In the genomic region with DNA sequence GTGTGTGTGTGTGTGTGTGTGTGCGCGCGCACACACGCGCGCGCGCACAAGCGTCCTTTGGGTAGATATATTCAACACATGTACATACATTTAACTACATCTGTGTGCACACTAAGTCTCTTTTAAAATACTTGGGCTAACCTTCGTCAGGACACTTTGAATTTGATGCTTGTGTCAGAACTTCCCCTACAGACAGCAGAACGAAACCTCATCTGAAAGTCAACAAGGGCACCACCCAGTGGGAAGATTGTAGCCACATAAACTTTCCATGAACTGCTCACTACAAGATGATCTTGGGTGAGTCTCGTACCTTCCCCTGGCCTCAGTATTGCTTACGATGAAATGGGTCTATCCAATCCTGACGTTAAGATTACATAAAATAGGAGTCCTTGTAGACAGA, we compare ENCODE assay signal across 1 mouse cellular context.
TF ChIP-seq lines count a peak whose summit lies in the region.

No protein-coding gene starts in this region.

TF ChIP-seq in CH12.LX, 34 proteins besides CTCF, POLR2A, EP300 and RAD21 (continued from another document):
- peak; percentile 53; the same call in 1 of the 2 replicates for TF ChIP-seq ETS1 (conservative IDR thresholded peaks at IDR 0.05; ENCODE audit: low read depth, low read length)
- no peak for TF ChIP-seq UBTF (IDR thresholded peaks at IDR 0.05; ENCODE audit: low read depth, low read length)
- no peak for TF ChIP-seq GABPA (IDR thresholded peaks at IDR 0.05; ENCODE audit: insufficient replicate concordance, low read depth, low read length)
- no peak for TF ChIP-seq SIN3A (IDR thresholded peaks at IDR 0.05; ENCODE audit: low read length)
- no peak for TF ChIP-seq ZMIZ1 (IDR thresholded peaks at IDR 0.05; ENCODE audit: low read depth, low read length)
- 0 out of 2 replicates have a peak, but pooled peaks have one; percentile 27 for TF ChIP-seq TCF12 (IDR thresholded peaks at IDR 0.05; ENCODE audit: low read depth, low read length)
- peak; percentile 34; the same call in 1 of the 2 replicates for TF ChIP-seq MYC (IDR thresholded peaks at IDR 0.05; ENCODE audit: low read depth, low read length)
- TF ChIP-seq CHD1 (IDR thresholded peaks at IDR 0.05; ENCODE audit: low read depth, low read length), result no peak
- no peak for TF ChIP-seq E2F4 (IDR thresholded peaks at IDR 0.05; ENCODE audit: insufficient replicate concordance, low read depth, low read length)
- TF ChIP-seq NELFE (IDR thresholded peaks at IDR 0.05; ENCODE audit: low read depth, low read length), result no peak
